Mouse (Mus musculus) heart, postnatal 0 days (tissue): ENCODE measurements around the gene Dact3. TPM values are rescaled to one million over a fixed set of nuclear protein-coding genes. Genes with fewer than 3 reads are reported as not detected.
A peak's percentile ranks its signal among the peaks of the same experiment; 100 is the strongest.

ENCODE experiments used
- ATAC-seq: fragments of 200-750 bp; cut with Nextera tagmentation; 2 replicates; pipeline ENCODE4 v1.8.0; 2017; ENCODE audit warnings: low read depth, moderate number of reproducible peaks, moderate library complexity; ENCODE audit not compliant: insufficient read depth
- DNase-seq: peaks from one replicate; pipeline ENCODE4 v3.0.0-alpha.2; 2016; ENCODE audit warnings: low spot score
- H3K27ac ChIP-seq: fragments of 300-500 bp; sonication (generic); 2 replicates; pipeline ENCODE4 v1.5.1; 2014; ENCODE audit warnings: low read depth, mild to moderate bottlenecking
- H3K27me3 ChIP-seq: fragments of 300-500 bp; sonication (generic); 2 replicates; pipeline ENCODE4 v1.6.1; 2014; ENCODE audit warnings: low read length, mixed read lengths; ENCODE audit not compliant: control insufficient read depth, insufficient read depth
- H3K36me3 ChIP-seq: fragments of 300-500 bp; sonication (generic); replicated peaks from 2 replicates; pipeline ENCODE4 v1.6.1; 2014; ENCODE audit warnings: low read length, mixed read lengths; ENCODE audit not compliant: control insufficient read depth, insufficient read depth
- H3K4me1 ChIP-seq: fragments of 300-500 bp; sonication (generic); 2 replicates; pipeline ENCODE4 v1.6.1; 2014; ENCODE audit warnings: antibody characterized with exemption; ENCODE audit not compliant: control insufficient read depth, insufficient read depth
- H3K4me2 ChIP-seq: fragments of 300-500 bp; sonication (generic); 2 replicates; pipeline ENCODE4 v1.6.1; 2014; ENCODE audit warnings: low read depth, mild to moderate bottlenecking, low read length, moderate library complexity
- H3K4me3 ChIP-seq: fragments of 300-500 bp; sonication (generic); 2 replicates; pipeline ENCODE4 v1.5.1; 2014; ENCODE audit warnings: low read depth, low read length
- H3K9ac ChIP-seq: fragments of 300-500 bp; sonication (generic); replicated peaks from 2 replicates; pipeline ENCODE4 v1.6.1; 2014; ENCODE audit warnings: low read depth, low read length, mixed read lengths
- H3K9me3 ChIP-seq: fragments of 300-500 bp; sonication (generic); replicated peaks from 2 replicates; pipeline ENCODE4 v1.6.1; 2016; ENCODE audit warnings: low read length; ENCODE audit not compliant: control insufficient read depth
- CTCF ChIP-seq: IDR thresholded peaks from 2 replicates; pipeline ENCODE4 v1.5.1; 2016; ENCODE audit warnings: antibody characterized with exemption, control low read depth, low read depth
- EP300 ChIP-seq: IDR thresholded peaks from 2 replicates; pipeline ENCODE4 v1.6.1; 2016; ENCODE audit warnings: antibody characterized with exemption, low read depth
- WGBS: fragments of 180-500 bp; shearing (Covaris S2); extraction: QIAGEN DNeasy Blood & Tissue Kit; methylation state at CpG from one replicate; pipeline ENCODE4 v1.1.7; 2014; 5-methylcytosine and 5-hydroxymethylcytosine counted together
- polyA plus RNA-seq: library from polyadenylated mRNA; unstranded; fragments of >200 nt; fragmentation: Nextera tagmentation; extraction: Ambion mirVana; gene quantifications from 2 replicates; pipeline ENCODE4 v1.2.1, GENCODE M21; 2015
- total RNA-seq: library from RNA; depleted of rRNA; stranded (reverse); fragments of >200 nt; gene quantifications from 2 replicates; pipeline ENCODE4 v1.2.3, GENCODE M21; 2014; ENCODE audit warnings: low replicate concordance

The Dact3 gene
- total and polyA plus RNA-seq, 2 experiments from 2014 or later = 3.8 to 69.6 TPM

DNA sequence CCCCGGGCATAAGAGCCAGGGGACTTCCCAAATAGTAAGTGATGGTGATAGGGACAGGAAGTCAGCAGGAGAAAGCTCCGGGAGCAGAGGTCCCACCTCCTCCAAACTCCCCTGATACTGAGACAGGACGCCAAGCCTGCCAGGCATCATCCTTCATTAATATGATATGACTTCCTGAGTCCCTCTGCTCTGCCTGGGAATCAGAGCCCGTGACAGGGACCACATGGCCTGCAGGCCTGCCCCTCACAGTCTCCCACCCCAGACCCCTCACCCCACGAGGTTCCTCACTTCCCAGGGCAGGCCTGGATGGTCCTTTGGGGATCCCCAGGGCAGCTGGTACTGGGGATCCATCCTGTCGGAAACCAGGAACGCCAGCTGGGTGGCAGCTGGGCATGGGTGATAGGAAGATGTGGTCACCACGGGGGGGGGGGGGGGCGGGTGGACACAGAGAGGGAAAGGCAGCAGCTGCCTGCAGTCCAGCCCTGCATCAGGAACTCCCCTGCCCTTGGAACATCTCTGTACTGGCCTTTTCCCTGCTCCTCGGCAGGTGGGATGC, 29.1 kb downstream of the Dact3 start:
- H3K4me2 ChIP-seq = no peak overlapping the region
- H3K4me1 ChIP-seq = peaks cover 15% of the 10 kb centered on the region
- H3K36me3 ChIP-seq = no peaks in the 10 kb centered on the region
- H3K27me3 ChIP-seq = peaks cover 24% of the 10 kb centered on the region
- WGBS = 39% methylated on average over 9 of the region's 10 CpGs
- no peak overlapping the region for H3K27ac ChIP-seq
- TF ChIP-seq EP300 = no peak
- no peak for TF ChIP-seq CTCF
- no peaks in the 10 kb centered on the region for H3K9me3 ChIP-seq
- H3K9ac ChIP-seq = no peak overlapping the region
- no peak overlapping the region for H3K4me3 ChIP-seq
- no peak for ATAC-seq
- no peak for DNase-seq

DNA sequence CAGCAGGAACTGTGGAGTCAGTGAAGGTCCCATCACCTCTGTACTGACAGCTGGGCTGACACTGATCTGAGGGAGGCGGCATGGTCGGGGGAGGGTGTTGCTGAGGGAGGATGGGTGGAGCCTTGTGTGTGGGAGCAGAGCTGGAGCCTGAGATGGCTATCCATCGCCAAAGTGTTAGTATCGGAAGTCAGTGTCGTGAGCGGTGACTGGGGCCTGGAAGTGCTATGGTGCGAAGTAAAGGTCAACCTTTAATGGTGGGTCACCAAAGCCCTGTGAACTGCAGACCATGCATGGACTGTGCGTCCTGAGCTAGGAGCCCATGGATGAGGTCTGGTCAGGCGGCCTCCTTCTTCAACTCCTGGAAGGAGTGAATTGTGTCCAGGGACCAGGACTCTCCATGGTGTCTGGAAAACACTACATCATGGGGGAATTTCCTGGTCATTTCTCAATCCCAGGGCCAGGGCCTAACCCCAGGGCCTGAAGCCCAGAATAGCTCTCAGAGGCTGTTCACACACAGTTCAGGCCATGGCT, 30.4 kb downstream of the Dact3 start:
- 47% methylated on average over 9 of the region's 9 CpGs for WGBS
- no peak for TF ChIP-seq CTCF
- ATAC-seq (no peak), DNase-seq (no peak)
- Histone ChIP-seq H3K4me3 (no peak overlapping the region), H3K27me3 (peaks cover 26% of the 10 kb centered on the region), H3K4me2 (no peak overlapping the region), H3K9me3 (no peaks in the 10 kb centered on the region), H3K9ac (no peak overlapping the region), H3K27ac (peak overlapping the region; percentile 53), H3K36me3 (no peaks in the 10 kb centered on the region), H3K4me1 (peaks cover 15% of the 10 kb centered on the region)

DNA sequence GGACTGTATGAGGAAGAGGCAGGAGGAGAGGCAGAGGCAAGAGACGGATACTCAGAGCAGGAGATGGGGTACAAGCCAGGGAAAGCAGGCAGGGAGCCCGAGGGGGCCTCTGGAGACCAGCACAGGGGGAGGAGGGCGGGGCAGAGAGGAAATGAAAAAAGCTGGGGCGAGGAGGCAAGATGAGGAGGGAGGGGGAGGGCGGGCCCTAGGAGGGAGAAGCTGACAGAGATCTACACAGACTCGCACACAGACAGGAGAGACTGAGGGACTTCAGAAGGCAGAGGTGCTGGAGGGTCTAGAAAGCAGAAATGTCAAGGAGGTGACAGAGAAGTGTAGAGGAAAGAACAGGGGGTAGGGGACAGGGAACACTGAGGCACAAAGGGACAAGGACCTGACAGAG, 31.2 kb downstream of the Dact3 start, which contains the start of gene Ptgir:
Gene Ptgir, plus strand, starts transcription at position 210 of the 400 bp plus-strand sequence.
- Histone ChIP-seq H3K4me2 (peak within 1 kb of the TSS; percentile 45; the same call in 1 of the 2 replicates), H3K9me3 (no peaks in the 10 kb centered on the region), H3K9ac (no peak within 1 kb of the TSS), H3K27ac (peak within 1 kb of the TSS; percentile 53), H3K27me3 (peaks cover 25% of the 10 kb centered on the region), H3K36me3 (no peaks in the 10 kb centered on the region), H3K4me1 (peaks cover 15% of the 10 kb centered on the region), H3K4me3 (no peak within 1 kb of the TSS)
- DNase-seq (no peak), ATAC-seq (no peak)
- TF ChIP-seq CTCF (no peak), EP300 (no peak)
- WGBS = 34% methylated on average over 6 of the region's 6 CpGs

DNA sequence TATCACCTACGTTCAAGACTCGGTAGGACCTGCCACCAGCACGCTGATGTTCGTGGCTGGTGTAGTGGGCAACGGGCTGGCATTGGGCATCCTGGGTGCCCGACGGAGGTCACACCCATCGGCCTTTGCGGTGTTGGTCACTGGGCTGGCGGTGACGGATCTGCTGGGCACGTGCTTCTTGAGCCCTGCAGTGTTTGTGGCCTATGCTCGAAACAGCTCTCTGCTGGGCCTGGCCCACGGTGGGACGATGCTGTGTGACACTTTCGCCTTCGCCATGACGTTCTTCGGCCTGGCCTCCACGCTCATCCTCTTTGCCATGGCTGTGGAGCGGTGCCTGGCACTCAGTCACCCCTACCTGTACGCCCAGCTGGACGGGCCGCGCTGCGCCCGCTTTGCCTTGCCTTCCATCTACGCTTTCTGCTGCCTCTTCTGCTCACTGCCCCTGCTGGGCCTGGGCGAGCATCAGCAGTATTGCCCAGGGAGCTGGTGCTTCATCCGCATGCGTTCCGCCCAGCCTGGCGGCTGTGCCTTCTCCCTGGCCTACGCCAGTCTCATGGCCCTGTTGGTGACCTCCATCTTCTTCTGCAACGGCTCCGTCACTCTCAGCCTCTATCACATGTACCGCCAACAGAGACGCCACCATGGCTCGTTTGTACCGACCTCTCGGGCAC, 31.9 kb downstream of the Dact3 start:
- H3K4me3 ChIP-seq = no peak overlapping the region
- no peak overlapping the region for H3K27ac ChIP-seq
- no peaks in the 10 kb centered on the region for H3K9me3 ChIP-seq
- H3K4me2 ChIP-seq = peak overlapping the region; percentile 45; the same call in 1 of the 2 replicates
- peaks cover 15% of the 10 kb centered on the region for H3K4me1 ChIP-seq
- WGBS = 88% methylated on average over 41 of the region's 41 CpGs
- DNase-seq = no peak
- no peak for TF ChIP-seq EP300
- no peak for TF ChIP-seq CTCF
- peaks cover 25% of the 10 kb centered on the region for H3K27me3 ChIP-seq
- ATAC-seq = no peak
- H3K9ac ChIP-seq = no peak overlapping the region
- H3K36me3 ChIP-seq = no peaks in the 10 kb centered on the region

DNA sequence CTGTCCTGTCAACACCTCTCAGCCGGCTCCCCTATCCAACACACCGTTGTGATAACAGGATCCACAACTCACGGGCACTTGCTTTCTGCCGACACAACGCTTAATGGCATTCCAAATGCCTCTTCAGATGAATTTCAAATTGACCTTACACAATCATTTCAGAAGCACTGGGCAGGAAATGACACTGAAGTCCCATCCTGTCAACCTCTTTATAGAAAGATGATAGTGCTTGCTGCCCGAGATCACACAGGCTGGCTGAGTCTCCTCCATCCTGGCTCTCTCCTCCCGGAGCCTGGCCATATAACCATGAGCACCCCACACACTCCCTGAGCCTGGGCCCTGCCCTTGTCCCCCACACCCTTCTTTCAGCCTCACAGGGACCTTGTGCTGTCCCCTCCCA, 32.7 kb downstream of the Dact3 start:
- Histone ChIP-seq H3K9ac (peak overlapping the region; percentile 42; the same call in 1 of the 2 replicates), H3K4me1 (peaks cover 15% of the 10 kb centered on the region), H3K27ac (no peak overlapping the region), H3K9me3 (no peaks in the 10 kb centered on the region), H3K4me3 (no peak overlapping the region), H3K27me3 (peaks cover 20% of the 10 kb centered on the region), H3K4me2 (peak overlapping the region; percentile 45), H3K36me3 (no peaks in the 10 kb centered on the region)
- ATAC-seq (no peak), DNase-seq (no peak)
- WGBS = 11% methylated on average over 7 of the region's 7 CpGs
- TF ChIP-seq EP300 (no peak), CTCF (no peak)
